Mouse (Mus musculus) common myeloid progenitor, adult 5-6 weeks (primary cell): Measurements from ENCODE around the gene Slco3a1. TPM values are rescaled to one million over a fixed set of nuclear protein-coding genes. Genes with fewer than 3 reads are reported as not detected.
A peak's percentile ranks its signal among the peaks of the same experiment; 100 is the strongest.

Experiments
- ATAC-seq: replicated peaks from 2 replicates; pipeline ENCODE4 v1.8.0; 2016; ENCODE audit warnings: low read depth, mild to moderate bottlenecking, moderate TSS enrichment, inconsistent platforms; ENCODE audit not compliant: poor library complexity, severe bottlenecking
- total RNA-seq: library from RNA; stranded (forward); fragments of 200-1000, 187-1606 nt; gene quantifications from 2 replicates; pipeline ENCODE4 v1.2.3, GENCODE M21; 2017

Slco3a1 gene
- total RNA-seq, 1 experiment from 2014 or later = 36.4 TPM

GRCm38 (mm10) chr7:74399729-74400128, 154.9 kb downstream of the Slco3a1 start:
- ATAC-seq = no peak

- ATAC-seq = no peak
Observed at GRCm38 (mm10) chr7:74399154-74399553, 155.4 kb downstream of the Slco3a1 start.

GRCm38 (mm10) chr7:74398326-74398725, 156.3 kb downstream of the Slco3a1 start:
- ATAC-seq = no peak

GRCm38 (mm10) chr7:74391451-74391873, 163.1 kb downstream of the Slco3a1 start:
- ATAC-seq = no peak

- 0 out of 2 replicates have a peak, but pooled peaks have one; percentile 32 for ATAC-seq
Observed at GRCm38 (mm10) chr7:74389570-74389969, 165.0 kb downstream of the Slco3a1 start.

GRCm38 (mm10) chr7:74386257-74386656, 168.3 kb downstream of the Slco3a1 start:
- no peak for ATAC-seq

- ATAC-seq = no peak
Observed at GRCm38 (mm10) chr7:74383040-74383666, 171.4 kb downstream of the Slco3a1 start.

- peak; percentile 46 for ATAC-seq
Observed at GRCm38 (mm10) chr7:74382286-74382685, 172.3 kb downstream of the Slco3a1 start.

GRCm38 (mm10) chr7:74381881-74382281, 172.7 kb downstream of the Slco3a1 start:
- ATAC-seq = no peak

GRCm38 (mm10) chr7:74381051-74381450, 173.5 kb downstream of the Slco3a1 start:
- no peak for ATAC-seq

GRCm38 (mm10) chr7:74377909-74378308, 176.7 kb downstream of the Slco3a1 start:
- peak; percentile 56 for ATAC-seq

GRCm38 (mm10) chr7:74376397-74377044, 178.1 kb downstream of the Slco3a1 start:
- ATAC-seq = no peak

- ATAC-seq = no peak
Observed at GRCm38 (mm10) chr7:74375174-74375957, 179.2 kb downstream of the Slco3a1 start.

- ATAC-seq = no peak
Observed at GRCm38 (mm10) chr7:74373056-74373455, 181.5 kb downstream of the Slco3a1 start.

- ATAC-seq = peak; percentile 55
Observed at GRCm38 (mm10) chr7:74372141-74372582, 182.4 kb downstream of the Slco3a1 start.

- no peak for ATAC-seq
Observed at GRCm38 (mm10) chr7:74371656-74372055, 182.9 kb downstream of the Slco3a1 start.

GRCm38 (mm10) chr7:74371208-74371607, 183.4 kb downstream of the Slco3a1 start:
- peak; percentile 54 for ATAC-seq

GRCm38 (mm10) chr7:74369657-74370056, 184.9 kb downstream of the Slco3a1 start:
- ATAC-seq = peak; percentile 21

- no peak for ATAC-seq
Observed at GRCm38 (mm10) chr7:74368256-74368980, 186.2 kb downstream of the Slco3a1 start.

- 0 out of 2 replicates have a peak, but pooled peaks have one; percentile 15 for ATAC-seq
Observed at GRCm38 (mm10) chr7:74367350-74367749, 187.2 kb downstream of the Slco3a1 start.
